Comparison of ENCODE assay signal across 16 mouse cellular contexts in genomic region chr5:150459801-150460200, GRCm38 (mm10). TPM values are rescaled to one million over a fixed set of nuclear protein-coding genes. Genes with fewer than 3 reads are reported as not detected.
A peak's percentile ranks its signal among the peaks of the same experiment; 100 is the strongest.
DNase-seq lines count a peak whose midpoint lies in the region; ATAC-seq and TF ChIP-seq lines count a peak whose summit lies in the region.
"Had no signal": no experiment of that assay in that cellular context is flagged by ENCODE, and none has a peak within 500 bp of the region (broad histone marks: within the 10 kb centered on the region; RNA-seq: fewer than 3 reads in every experiment).

No protein-coding gene starts in this region.

- peak; percentile 21 for DNase-seq in kidney, postnatal 10 days
- DNase-seq in thymus, adult 2 months = no peak
- DNase-seq in thymus, postnatal 36 days = no peak
- DNase-seq in brain, embryonic 14.5 days (ENCODE audit: low read depth) = no peak
- DNase-seq in testis, postnatal 10 days (ENCODE audit: low spot score) = peak; percentile 58
- no peak for DNase-seq in ovary, postnatal 14 days (ENCODE audit: low spot score)
- no peak for DNase-seq in ovary, postnatal 10 days (ENCODE audit: low spot score)
- DNase-seq: kidney, adult 11 months; thymus, adult 18-20 months had no signal

- no peak overlapping the region for H3K9ac ChIP-seq in kidney, embryonic 16.5 days (replicated peaks; ENCODE audit: low read length)

- H3K9me3 ChIP-seq in kidney, embryonic 16.5 days (ENCODE audit: low read length) = no peaks in the 10 kb centered on the region; the same call in 1 of the 2 replicates
- H3K9me3 ChIP-seq: heart, embryonic 10.5 days had no signal

- no peak for ATAC-seq in kidney, embryonic 16.5 days (ENCODE audit: low FRiP score, low TSS enrichment)

- H3K4me2 ChIP-seq in kidney, embryonic 16.5 days (replicated peaks; ENCODE audit: low read depth, low read length) = no peak overlapping the region

- H3K27ac ChIP-seq in kidney, embryonic 16.5 days (ENCODE audit: low read length) = no peak overlapping the region
- H3K27ac ChIP-seq in thymus, adult 2 months (ENCODE audit: control insufficient read depth, insufficient read depth, low read length) = no peak overlapping the region
- H3K27ac ChIP-seq: forebrain, embryonic 10.5 days; heart, embryonic 10.5 days; macrophage had no signal

- TF ChIP-seq CTCF in thymus, adult 2 months (IDR thresholded peaks at IDR 0.05; ENCODE audit: borderline replicate concordance, control insufficient read depth, extremely low read depth, insufficient read depth, low read length, poor library complexity) = peak; percentile 65; the same call in 1 of the 2 replicates
- TF ChIP-seq CTCF in brain, embryonic 14.5 days (IDR thresholded peaks at IDR 0.05; ENCODE audit: borderline replicate concordance, extremely low read depth, insufficient read depth, insufficient read length) = peak; percentile 43; the same call in 1 of the 2 replicates

- WGBS in kidney, embryonic 16.5 days = 80% methylated on average over 4 of the region's 4 CpGs
- WGBS in thymus, adult 2 months = 92% methylated on average over 4 of the region's 4 CpGs

- H3K27me3 ChIP-seq in kidney, embryonic 16.5 days (ENCODE audit: insufficient read depth, low read length) = no peaks in the 10 kb centered on the region
- no peaks in the 10 kb centered on the region for H3K27me3 ChIP-seq in thymus, adult 2 months (ENCODE audit: control insufficient read depth, insufficient read depth, low read length)

- no peak overlapping the region for H3K4me3 ChIP-seq in kidney, embryonic 16.5 days (ENCODE audit: low read length)
- no peak overlapping the region for H3K4me3 ChIP-seq in thymus, adult 2 months (ENCODE audit: control insufficient read depth, insufficient read depth, low read length)
- H3K4me3 ChIP-seq: forebrain, embryonic 10.5 days; heart, embryonic 10.5 days had no signal

- no peak for TF ChIP-seq POLR2A in thymus, adult 2 months (IDR thresholded peaks at IDR 0.05; ENCODE audit: control insufficient read depth, extremely low read depth, insufficient read depth, low read length, poor library complexity)
- no peak for TF ChIP-seq POLR2A in brain, embryonic 14.5 days (IDR thresholded peaks at IDR 0.05; ENCODE audit: borderline replicate concordance, extremely low read depth, insufficient read depth, insufficient read length, poor library complexity, severe bottlenecking)

- peaks cover 9% of the 10 kb centered on the region; the same call in 1 of the 2 replicates for H3K4me1 ChIP-seq in kidney, embryonic 16.5 days (ENCODE audit: insufficient read depth, low read length)
- no peaks in the 10 kb centered on the region for H3K4me1 ChIP-seq in thymus, adult 2 months (replicated peaks; ENCODE audit: control insufficient read depth, insufficient read depth, low read length)
- H3K4me1 ChIP-seq: heart, embryonic 10.5 days had no signal

- H3K36me3 ChIP-seq in kidney, embryonic 16.5 days (ENCODE audit: insufficient read depth, low read length) = peaks cover 3% of the 10 kb centered on the region
- no peaks in the 10 kb centered on the region for H3K36me3 ChIP-seq in thymus, adult 2 months (ENCODE audit: control insufficient read depth, insufficient read depth, low read length)
- H3K36me3 ChIP-seq: forebrain, embryonic 10.5 days; G1E had no signal

RNA-seq across cellular contexts. Expression of gene Zar1l, which starts 58.2 kb away (rescaled TPM):
- polyA plus RNA-seq in kidney, embryonic 16.5 days (2015; fragmentation: Nextera tagmentation; extraction: Ambion mirVana) = not detected in 2 replicates
- not detected in 2 replicates for polyA plus RNA-seq in thymus, adult 2 months (2012; rRNA removed)
- polyA plus RNA-seq in brain, embryonic 14.5 days (2012; rRNA removed) = not detected in 2 replicates
- polyA plus RNA-seq: embryonic facial prominence, embryonic 11.5 days; forebrain, embryonic 10.5 days; G1E; heart, embryonic 10.5 days; limb, embryonic 11.5 days; macrophage had no signal

Comparison
In these comparisons a context has a peak if more than half of its experiments do, and no peak if none do; other contexts are left out.
1. DNase-seq: peak in kidney, postnatal 10 days (single experiment) and testis, postnatal 10 days (single experiment); none in thymus, adult 2 months (single experiment), thymus, postnatal 36 days (0 of 2), brain, embryonic 14.5 days (single experiment), ovary, postnatal 14 days (single experiment) and ovary, postnatal 10 days (single experiment).